Mouse (Mus musculus) stomach, embryonic 14.5 days (tissue): ENCODE measurements around the gene Ppfia3. TPM values are rescaled to one million over a fixed set of nuclear protein-coding genes. Genes with fewer than 3 reads are reported as not detected.

ENCODE experiments used
- polyA plus RNA-seq: library from polyadenylated mRNA; unstranded; fragments of >200 nt; fragmentation: Nextera tagmentation; extraction: Ambion mirVana; gene quantifications from 2 replicates; pipeline ENCODE4 v1.2.1, GENCODE M21; 2014

The Ppfia3 gene
- polyA plus RNA-seq, 1 experiment from 2014 or later: 6.1 TPM

Other genes with a start within 250 kb of the Ppfia3 start
- 1,682 and 1,777 TPM in 2 replicates for gene Rps11, start 242.6 kb downstream of the Ppfia3 start, polyA plus RNA-seq
- gene Rpl13a, start 238.3 kb downstream of the Ppfia3 start, polyA plus RNA-seq: 1,622 and 1,649 TPM in 2 replicates
- 0.65 and 0.83 TPM in 2 replicates for gene Gm45713, start 230.8 kb downstream of the Ppfia3 start, polyA plus RNA-seq
- 2.1 and 2.9 TPM in 2 replicates for gene Flt3l, start 230.6 kb downstream of the Ppfia3 start, polyA plus RNA-seq
- 103 and 114 TPM in 2 replicates for gene Pih1d1, start 212.7 kb downstream of the Ppfia3 start, polyA plus RNA-seq
- 43.4 and 54.1 TPM in 2 replicates for gene Aldh16a1, start 212.4 kb downstream of the Ppfia3 start, polyA plus RNA-seq
- 0.20 TPM in 1 of 2 replicates, not detected in the other for gene Slc17a7, start 203.1 kb downstream of the Ppfia3 start, polyA plus RNA-seq
- gene Gfy, start 187.4 kb downstream of the Ppfia3 start, polyA plus RNA-seq: not detected in 2 replicates
- not detected in 2 replicates for gene Pth2, start 186.0 kb downstream of the Ppfia3 start, polyA plus RNA-seq
- 0.22 and 0.55 TPM in 2 replicates for gene Ccdc155, start 162.1 kb downstream of the Ppfia3 start, polyA plus RNA-seq
- gene Dkkl1, start 154.9 kb downstream of the Ppfia3 start, polyA plus RNA-seq: 0.45 and 1.2 TPM in 2 replicates
- 155 and 167 TPM in 2 replicates for gene Tead2, start 151.3 kb downstream of the Ppfia3 start, polyA plus RNA-seq
- 2.2 and 3.5 TPM in 2 replicates for gene Cd37, start 127.9 kb downstream of the Ppfia3 start, polyA plus RNA-seq
- gene Slc6a16, start 125.9 kb downstream of the Ppfia3 start, polyA plus RNA-seq: not detected in 2 replicates
- not detected in 2 replicates for gene Slc6a21, start 89.5 kb downstream of the Ppfia3 start, polyA plus RNA-seq
- 18.3 and 23.5 TPM in 2 replicates for gene Trpm4, start 33.2 kb downstream of the Ppfia3 start, polyA plus RNA-seq
- 0.78 and 1.8 TPM in 2 replicates for gene Hrc, start 31.7 kb downstream of the Ppfia3 start, polyA plus RNA-seq
- gene Lin7b, start 3.6 kb upstream of the Ppfia3 start, polyA plus RNA-seq: 4.2 and 5.1 TPM in 2 replicates
- gene Snrnp70, start 28.7 kb upstream of the Ppfia3 start, polyA plus RNA-seq: 118 and 124 TPM in 2 replicates
- not detected in 2 replicates for gene Kcna7, start 38.6 kb upstream of the Ppfia3 start, polyA plus RNA-seq
- 4.1 and 4.5 TPM in 2 replicates for gene Ntf5, start 46.7 kb upstream of the Ppfia3 start, polyA plus RNA-seq
- 0.52 TPM in 1 of 2 replicates, not detected in the other for gene Lhb, start 53.8 kb upstream of the Ppfia3 start, polyA plus RNA-seq
- gene Gys1, start 67.8 kb upstream of the Ppfia3 start, polyA plus RNA-seq: 32.7 and 35.3 TPM in 2 replicates
- 132 and 135 TPM in 2 replicates for gene Ruvbl2, start 71.1 kb upstream of the Ppfia3 start, polyA plus RNA-seq
- gene Ftl1, start 92.9 kb upstream of the Ppfia3 start, polyA plus RNA-seq: 4,275 and 4,681 TPM in 2 replicates
- gene Bax, start 99.9 kb upstream of the Ppfia3 start, polyA plus RNA-seq: 67.1 and 83.9 TPM in 2 replicates
- gene Tulp2, start 114.9 kb upstream of the Ppfia3 start, polyA plus RNA-seq: 1.7 and 2.9 TPM in 2 replicates
- not detected in 2 replicates for gene Gm45808, start 119.8 kb upstream of the Ppfia3 start, polyA plus RNA-seq
- 2.7 and 3.4 TPM in 2 replicates for gene Dhdh, start 121.8 kb upstream of the Ppfia3 start, polyA plus RNA-seq
- gene Nucb1, start 143.4 kb upstream of the Ppfia3 start, polyA plus RNA-seq: 199 TPM in 2 replicates
- gene Ppp1r15a, start 159.2 kb upstream of the Ppfia3 start, polyA plus RNA-seq: 12.7 and 18.3 TPM in 2 replicates
- gene Plekha4, start 159.3 kb upstream of the Ppfia3 start, polyA plus RNA-seq: 1.5 and 2.6 TPM in 2 replicates
- gene Hsd17b14, start 187.9 kb upstream of the Ppfia3 start, polyA plus RNA-seq: 1.8 and 1.9 TPM in 2 replicates
- 61.6 and 63.4 TPM in 2 replicates for gene Bcat2, start 203.1 kb upstream of the Ppfia3 start, polyA plus RNA-seq
- gene Fgf21, start 248.5 kb upstream of the Ppfia3 start, polyA plus RNA-seq: 0.36 and 0.55 TPM in 2 replicates